Mouse (Mus musculus) lung, embryonic 16.5 days (tissue): ENCODE measurements around the gene Gm33543. TPM values are rescaled to one million over a fixed set of nuclear protein-coding genes. Genes with fewer than 3 reads are reported as not detected.

Experiments used
- ATAC-seq: fragments of 200-750 bp; cut with Nextera tagmentation; 2 replicates; pipeline ENCODE4 v1.8.0; 2017; ENCODE audit warnings: low read depth, mild to moderate bottlenecking, moderate library complexity
- H3K27ac ChIP-seq: fragments of 300-500 bp; sonication (generic); 2 replicates; pipeline ENCODE4 v1.5.1; 2014; ENCODE audit warnings: mild to moderate bottlenecking, control low read depth, low read length
- H3K27me3 ChIP-seq: fragments of 300-500 bp; sonication (generic); 2 replicates; pipeline ENCODE4 v1.6.1; 2014; ENCODE audit warnings: low read depth, low read length, mixed read lengths; ENCODE audit not compliant: control insufficient read depth, insufficient read depth
- H3K36me3 ChIP-seq: fragments of 300-500 bp; sonication (generic); 2 replicates; pipeline ENCODE4 v1.6.1; 2014; ENCODE audit warnings: low read length; ENCODE audit not compliant: control insufficient read depth, insufficient read depth
- H3K4me1 ChIP-seq: fragments of 300-500 bp; sonication (generic); replicated peaks from 2 replicates; pipeline ENCODE4 v1.6.1; 2014; ENCODE audit warnings: low read length, mixed read lengths; ENCODE audit not compliant: control insufficient read depth, insufficient read depth
- H3K4me2 ChIP-seq: fragments of 300-500 bp; sonication (generic); 2 replicates; pipeline ENCODE4 v1.6.1; 2014; ENCODE audit warnings: low read depth, low read length, control low read depth
- H3K4me3 ChIP-seq: fragments of 300-500 bp; sonication (generic); 2 replicates; pipeline ENCODE4 v1.5.1; 2014; ENCODE audit warnings: mild to moderate bottlenecking, low read length, control low read depth
- H3K9ac ChIP-seq: fragments of 300-500 bp; sonication (generic); 2 replicates; pipeline ENCODE4 v1.6.1; 2014; ENCODE audit warnings: low read length, control low read depth
- H3K9me3 ChIP-seq: fragments of 300-500 bp; sonication (generic); 2 replicates; pipeline ENCODE4 v1.6.1; 2016; ENCODE audit warnings: low read length; ENCODE audit not compliant: control insufficient read depth
- WGBS: fragments of 180-500 bp; shearing (Covaris S2); extraction: QIAGEN DNeasy Blood & Tissue Kit; methylation state at CpG from one replicate; pipeline ENCODE4 v1.1.7; 2014; 5-methylcytosine and 5-hydroxymethylcytosine counted together
- polyA plus RNA-seq: library from polyadenylated mRNA; unstranded; fragments of >200 nt; fragmentation: Nextera tagmentation; extraction: Ambion mirVana; gene quantifications from 2 replicates; pipeline ENCODE4 v1.2.1, GENCODE M21; 2015

Gm33543 gene
- polyA plus RNA-seq, 1 experiment from 2014 or later = not detected

- no peaks in the 10 kb centered on the region for H3K27me3 ChIP-seq
- no peaks in the 10 kb centered on the region for H3K9me3 ChIP-seq
- H3K4me2 ChIP-seq = no peak overlapping the region
- no peak overlapping the region for H3K4me3 ChIP-seq
- no peaks in the 10 kb centered on the region for H3K4me1 ChIP-seq
- H3K27ac ChIP-seq = no peak overlapping the region
- no peak for ATAC-seq
- WGBS = 76% methylated on average over 9 of the region's 9 CpGs
- H3K36me3 ChIP-seq = no peaks in the 10 kb centered on the region
- no peak overlapping the region for H3K9ac ChIP-seq
Observed at GRCm38 (mm10) chr10:95774001-95774628, 68.6 kb downstream of the Gm33543 start.

Other genes with a start within 250 kb of the Gm33543 start
- gene Anapc15-ps, start 169.5 kb downstream of the Gm33543 start, polyA plus RNA-seq = 0.64 TPM in 1 of 2 replicates, not detected in the other
- 16.8 and 18.6 TPM in 2 replicates for gene Eea1, start 97.7 kb upstream of the Gm33543 start, polyA plus RNA-seq